Mouse (Mus musculus) erythroblast, adult 5-6 weeks (primary cell): ENCODE measurements around the gene Cadps2. TPM values are rescaled to one million over a fixed set of nuclear protein-coding genes. Genes with fewer than 3 reads are reported as not detected.

Source experiments
- ATAC-seq: replicated peaks from 2 replicates; pipeline ENCODE4 v1.8.0; 2016; ENCODE audit warnings: moderate number of reproducible peaks, mild to moderate bottlenecking, moderate TSS enrichment, inconsistent platforms; ENCODE audit not compliant: poor library complexity, low FRiP score, severe bottlenecking
- total RNA-seq, 2 experiments: library from RNA; stranded (forward) in 1 of 2; stranded (reverse) in 1 of 2; fragments of 150-400 nt in 1 of 2; fragments of 200-764, 138-1000 nt in 1 of 2; gene quantifications; 2 replicates each; pipeline versions ENCODE4 v1.2.3 to v1.2.4; 2015 to 2017; ENCODE audit warnings: low replicate concordance in 2 of 2

The Cadps2 gene
- not detected in 2 replicates for total RNA-seq (2015; ENCODE audit: low replicate concordance)
- 0.70 TPM in 1 of 2 replicates, not detected in the other for total RNA-seq (2017; ENCODE audit: low replicate concordance)

DNA sequence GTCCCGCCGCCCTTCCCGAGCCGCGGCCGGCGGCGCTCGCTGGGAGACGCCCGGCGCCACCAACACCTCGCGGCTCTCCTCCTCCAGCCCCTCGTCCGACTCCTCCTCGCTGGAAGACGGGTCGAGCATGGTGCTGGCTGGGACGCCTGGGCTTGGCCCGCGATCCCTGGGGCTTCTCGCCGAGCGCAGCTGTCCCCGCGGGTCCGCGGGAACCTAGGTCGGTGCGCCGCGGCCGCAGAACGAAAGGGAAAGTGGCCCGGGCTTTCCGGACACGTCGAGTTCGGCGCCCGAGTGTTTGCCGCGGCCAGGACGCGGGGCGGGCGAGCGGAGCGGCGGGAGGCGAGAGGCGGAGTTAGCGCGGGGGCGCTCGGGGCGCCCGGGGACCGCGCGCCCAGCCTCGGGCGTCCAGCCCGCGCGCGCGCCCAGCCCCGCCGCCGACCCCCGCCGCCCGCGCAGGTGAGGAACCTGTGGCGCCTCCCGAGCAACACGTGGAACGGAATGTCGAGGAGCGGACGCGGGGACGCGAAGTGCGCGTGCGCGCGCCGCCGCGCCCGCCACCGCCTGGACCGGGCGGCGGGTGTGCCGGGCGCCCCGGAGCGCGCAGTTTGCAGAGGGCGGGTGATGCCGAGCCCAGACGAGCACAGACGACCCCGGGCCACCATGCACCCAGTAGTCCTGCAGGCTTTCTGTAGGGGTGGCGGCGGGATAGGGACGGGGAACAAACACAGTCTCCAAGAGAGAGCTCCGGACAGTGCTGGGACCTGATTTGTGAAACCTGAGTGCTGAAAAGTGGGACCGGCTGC is at the start of gene Cadps2:
Cadps2 (minus strand) TSS at position 413 of the 803 bp plus-strand sequence.
- no peak for ATAC-seq

DNA sequence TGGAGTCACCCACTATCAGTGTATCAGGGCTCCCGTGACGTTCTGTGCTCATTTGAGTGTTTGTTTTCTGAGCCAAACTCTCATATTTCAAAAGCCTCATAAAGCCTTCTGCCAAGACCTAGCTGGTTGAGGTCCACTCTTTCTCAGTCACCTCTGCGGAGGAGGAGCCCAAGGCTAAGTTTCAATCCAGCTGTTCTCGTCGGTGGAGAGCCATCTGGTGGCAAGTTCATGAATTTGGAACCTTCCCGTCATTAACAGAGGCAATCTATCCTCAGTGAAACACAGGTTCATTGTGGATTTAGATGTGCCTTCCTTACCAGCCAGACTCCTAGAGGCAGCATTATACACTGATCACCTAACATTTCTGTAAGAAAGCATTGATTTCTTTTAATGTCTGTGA is 47.2 kb upstream of the Cadps2 start:
- ATAC-seq, result no peak

DNA sequence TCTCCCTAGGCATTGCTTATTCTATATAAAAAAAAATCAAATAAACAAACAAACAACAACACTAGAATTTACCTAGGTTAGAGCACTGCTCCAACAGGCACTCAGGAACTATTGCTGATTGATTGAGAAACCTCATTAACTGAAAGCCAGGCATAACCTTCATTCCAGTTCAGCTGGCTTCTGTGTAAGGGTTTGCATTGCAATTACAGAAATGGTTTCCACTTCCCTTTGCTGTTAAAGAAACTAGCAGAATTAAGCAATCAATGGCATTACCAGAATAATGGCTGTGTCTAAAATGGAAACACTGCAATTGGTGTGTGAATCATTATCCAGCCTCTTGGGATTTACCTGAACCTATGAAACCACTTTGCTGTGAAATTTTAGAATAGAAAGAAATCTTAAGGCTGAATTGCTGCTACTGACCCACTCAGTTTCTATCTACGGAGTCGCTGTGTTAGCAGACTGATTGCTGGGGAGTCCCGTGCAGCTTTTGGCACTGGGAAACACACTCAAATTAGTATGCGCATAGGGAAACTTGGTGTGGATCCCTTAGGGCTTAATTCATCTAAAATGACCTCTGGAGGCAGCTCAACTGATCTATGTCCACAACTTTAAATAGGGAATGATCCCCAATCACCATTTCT is 37.7 kb upstream of the Cadps2 start:
- no peak for ATAC-seq

DNA sequence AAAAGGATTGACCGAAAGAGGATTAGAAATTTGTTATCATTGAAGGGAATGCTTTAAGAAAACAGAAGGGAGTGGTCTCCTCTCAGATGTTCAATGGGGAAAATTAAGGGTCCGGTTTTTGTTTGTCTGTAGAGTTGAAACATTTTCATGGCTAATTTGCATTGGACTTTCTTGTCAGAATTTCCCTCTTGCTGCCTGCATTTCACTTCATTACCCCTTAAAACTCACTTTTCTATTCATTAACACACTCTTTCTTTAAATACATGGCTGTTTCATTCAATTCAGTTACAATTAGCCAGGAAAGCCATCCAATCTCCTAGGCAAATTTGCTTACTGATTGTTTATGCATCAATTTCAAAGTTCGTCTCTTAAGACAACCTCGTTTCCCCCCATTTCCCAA is 37.1 kb upstream of the Cadps2 start:
- ATAC-seq, result no peak

DNA sequence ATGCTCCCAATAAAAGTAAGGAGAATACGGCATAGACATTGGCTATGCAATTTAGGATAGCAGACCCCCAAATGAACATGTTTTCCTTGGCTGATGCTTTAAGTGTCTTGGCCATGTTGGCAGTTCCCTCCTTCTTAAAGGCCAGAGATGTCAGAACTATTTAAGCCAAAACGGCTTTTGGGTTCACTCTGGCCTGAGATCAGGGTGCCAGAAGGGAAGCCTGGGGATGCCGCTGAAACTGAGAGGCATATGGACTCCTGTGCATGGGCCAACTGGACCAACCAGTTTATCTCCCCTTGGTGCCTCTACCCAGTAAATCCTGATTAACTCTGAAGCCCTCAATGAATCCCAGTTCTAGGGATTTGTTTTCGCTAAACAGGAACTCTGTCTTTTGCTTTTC is 34.6 kb upstream of the Cadps2 start:
- no peak for ATAC-seq

GRCm38 (mm10) chr6:23873231-23873630 is 34.0 kb upstream of the Cadps2 start:
- no peak for ATAC-seq

DNA sequence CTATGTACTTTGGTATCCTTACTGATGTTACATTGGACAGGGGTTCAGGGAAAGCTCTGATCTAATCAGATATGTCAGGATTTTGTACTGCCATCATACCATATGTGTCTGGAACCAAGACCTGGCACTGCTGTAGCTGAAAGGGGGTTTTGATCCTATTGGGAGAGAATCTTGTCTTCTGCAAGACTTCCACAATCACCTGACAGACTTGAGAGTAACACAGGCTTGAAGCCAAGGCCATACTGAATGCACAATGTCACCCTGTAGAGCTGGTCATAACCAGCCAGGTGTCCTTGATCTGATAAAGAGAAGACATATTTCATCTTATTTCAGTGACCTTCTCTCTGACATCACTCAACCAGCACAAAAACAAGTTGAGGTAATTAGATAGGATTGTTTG is 30.8 kb upstream of the Cadps2 start:
- no peak for ATAC-seq

DNA sequence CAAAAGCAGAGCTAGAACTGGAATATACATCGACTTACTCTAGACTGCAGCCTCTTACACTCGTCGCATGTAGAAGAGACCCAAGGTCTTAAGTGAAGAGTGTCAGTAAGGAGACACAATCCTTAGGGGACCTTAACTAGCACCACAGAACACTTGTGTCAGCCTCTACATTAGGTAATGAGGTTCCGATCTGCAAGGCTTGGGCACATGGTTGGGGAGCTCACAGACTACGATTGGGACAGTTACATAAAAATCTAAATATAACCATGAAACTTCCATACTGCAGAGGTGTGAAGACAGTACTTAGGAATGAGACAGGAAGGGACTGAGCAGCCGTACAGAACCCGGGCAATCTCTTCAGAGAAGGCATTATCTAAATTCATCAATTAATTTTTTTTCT is 27.1 kb upstream of the Cadps2 start:
- ATAC-seq, result no peak

- no peak for ATAC-seq
These were observed 14.2 kb upstream of the Cadps2 start for GRCm38 (mm10) chr6:23853464-23853863.

DNA sequence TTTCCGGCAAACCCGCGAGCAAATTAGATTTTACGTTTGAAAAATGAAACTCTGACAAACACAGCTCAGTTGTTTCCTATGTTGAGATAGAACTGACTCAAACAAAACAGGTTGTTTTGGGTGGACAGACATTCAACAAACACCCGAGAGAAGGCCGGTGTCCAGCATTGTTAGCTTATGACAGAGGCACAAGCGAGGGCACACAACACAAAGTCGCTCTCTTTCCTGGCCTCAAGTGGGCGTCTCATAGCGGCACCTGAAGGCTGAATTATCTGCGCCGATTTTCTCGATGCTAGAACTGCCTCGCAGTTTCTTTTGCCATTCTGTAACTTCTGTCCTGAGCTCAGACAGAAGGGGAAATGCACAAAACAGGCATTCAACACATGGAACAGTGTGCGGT is 780 bp upstream of the Cadps2 start:
- ATAC-seq, result no peak

DNA sequence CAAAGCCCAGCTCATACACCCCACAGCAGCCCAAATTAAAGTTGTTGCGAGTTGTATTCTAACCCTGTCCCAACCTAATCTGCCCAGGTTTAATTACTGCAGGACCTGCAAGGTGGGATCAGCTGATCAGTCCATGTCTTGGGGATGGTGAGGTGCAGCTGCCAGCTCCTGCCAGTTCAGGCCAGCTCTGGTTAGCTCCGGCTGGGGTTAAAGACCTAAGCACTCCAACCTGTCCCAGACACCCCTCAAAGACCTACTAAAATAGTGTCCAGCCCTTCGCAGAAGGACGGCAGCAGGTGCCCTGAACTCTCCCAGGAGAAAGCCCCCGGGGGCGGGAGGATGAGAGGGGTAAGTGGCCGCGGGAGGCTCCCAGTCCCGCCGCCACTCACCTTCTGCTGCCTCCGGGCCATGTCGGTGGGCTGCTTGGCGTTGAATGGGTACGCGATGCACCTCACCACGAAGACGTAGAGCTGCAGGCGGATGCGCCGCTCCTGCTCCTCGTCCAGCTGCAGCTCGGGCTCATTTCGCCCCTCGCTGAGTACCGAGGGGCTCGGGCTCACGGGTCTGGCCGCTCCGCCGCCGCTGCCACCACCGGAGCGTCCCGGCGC is 716 bp downstream of the Cadps2 start:
- no peak for ATAC-seq

DNA sequence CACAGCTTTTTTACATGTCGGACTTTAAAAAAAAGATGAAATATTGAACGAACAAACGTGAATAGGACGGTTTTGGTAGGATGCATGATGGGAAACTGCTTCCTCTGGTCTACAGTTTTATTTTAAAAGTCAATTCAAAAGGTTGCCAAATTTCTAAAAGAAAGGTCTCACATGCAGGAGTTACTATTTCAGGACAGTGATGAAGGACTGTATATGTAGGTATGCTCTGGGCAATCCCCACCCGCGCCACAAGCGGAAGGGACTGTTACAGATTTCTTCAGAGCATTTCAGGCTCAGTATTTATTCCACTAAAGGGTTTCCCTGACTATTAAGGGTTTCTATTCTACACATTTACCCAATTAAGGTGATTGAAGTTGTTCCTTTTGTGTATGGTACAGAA is 1.6 kb downstream of the Cadps2 start:
- no peak for ATAC-seq

DNA sequence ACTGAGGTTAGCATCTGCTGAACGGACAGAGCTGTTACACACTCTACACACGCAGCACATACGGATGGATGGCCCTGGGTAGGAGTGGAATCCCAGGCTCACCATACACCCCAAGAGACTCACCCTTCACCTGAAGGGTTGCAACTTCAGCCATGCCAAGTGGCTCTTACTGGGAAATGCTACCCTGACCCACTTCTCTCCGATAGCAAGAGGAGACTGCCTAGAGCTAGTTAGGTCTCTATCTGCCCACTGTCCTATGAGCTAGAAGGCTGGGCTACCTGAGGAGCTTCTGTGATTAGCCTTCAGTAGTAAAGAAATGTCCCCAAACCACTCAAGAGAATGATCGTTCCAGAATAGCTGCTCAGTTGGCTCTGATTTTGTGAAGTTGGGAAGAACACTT is 2.1 kb downstream of the Cadps2 start:
- ATAC-seq, result no peak

DNA sequence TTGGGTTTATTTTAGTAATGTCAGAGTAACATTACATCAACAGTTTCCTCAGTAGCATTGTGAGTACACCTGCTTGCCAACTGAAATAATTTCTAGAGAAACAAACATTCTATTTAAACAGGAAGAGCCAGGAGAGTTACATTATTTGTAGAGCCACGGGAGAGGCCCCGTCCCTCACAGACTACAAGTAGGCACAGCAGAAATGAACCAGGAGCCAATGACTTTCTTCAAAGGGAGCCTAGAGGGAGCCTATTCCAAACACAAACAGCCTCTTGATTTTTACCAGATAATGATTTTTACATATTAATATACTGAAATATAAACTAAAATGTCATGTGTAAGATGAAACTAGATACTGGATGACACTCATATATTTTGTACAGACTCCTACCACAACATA is 2.5 kb downstream of the Cadps2 start:
- ATAC-seq, result no peak

DNA sequence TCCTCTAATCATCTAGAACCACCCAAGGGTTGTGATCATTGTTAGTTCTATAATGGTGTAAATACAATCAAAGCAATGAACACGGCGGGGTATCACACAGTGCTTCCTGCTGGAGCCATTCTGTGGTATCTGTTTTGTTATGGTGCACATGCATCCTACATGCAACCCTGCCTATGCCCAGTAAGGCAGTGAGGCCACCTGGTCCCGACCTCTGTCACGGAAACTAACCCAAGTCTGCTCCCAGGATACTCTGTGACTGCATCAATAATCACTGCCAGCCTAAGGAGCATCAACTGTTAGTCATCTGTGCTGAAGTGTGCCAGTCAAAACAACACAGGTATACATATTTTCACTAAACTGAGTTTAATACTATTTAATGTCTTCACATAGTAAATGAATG is 3.7 kb downstream of the Cadps2 start:
- ATAC-seq, result no peak

GRCm38 (mm10) chr6:23830741-23831140 is 8.5 kb downstream of the Cadps2 start:
- ATAC-seq, result no peak

- no peak for ATAC-seq
These were observed 9.9 kb downstream of the Cadps2 start for GRCm38 (mm10) chr6:23829338-23829737.

- ATAC-seq, result no peak
These were observed 17.4 kb downstream of the Cadps2 start for GRCm38 (mm10) chr6:23821819-23822218.

GRCm38 (mm10) chr6:23810087-23810486 is 29.1 kb downstream of the Cadps2 start:
- ATAC-seq, result no peak

DNA sequence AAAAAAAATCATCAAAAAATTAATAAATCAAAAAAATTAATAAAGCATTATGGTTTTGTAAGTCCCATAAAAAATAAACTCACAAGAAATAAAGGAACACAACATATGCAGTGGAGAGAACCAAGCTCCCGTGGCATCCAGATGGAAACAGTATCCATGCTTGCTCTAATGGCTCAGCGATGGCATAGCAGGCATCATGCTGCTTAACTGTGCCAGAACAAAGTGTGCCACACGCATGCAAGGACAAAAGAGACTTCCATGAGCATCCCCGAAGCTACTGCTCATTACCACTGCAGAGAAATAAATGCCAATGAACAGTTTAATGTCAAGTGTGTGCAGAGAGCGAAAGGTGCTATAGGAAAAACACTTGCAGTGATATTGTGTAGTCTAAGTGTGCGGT is 29.9 kb downstream of the Cadps2 start:
- ATAC-seq, result no peak

- no peak for ATAC-seq
These were observed 33.9 kb downstream of the Cadps2 start for GRCm38 (mm10) chr6:23805333-23805732.
